Mouse (Mus musculus) ES-E14 (cell line): ENCODE measurements around the gene Jmjd6. TPM values are rescaled to one million over a fixed set of nuclear protein-coding genes. Genes with fewer than 3 reads are reported as not detected.

Source experiments
- DNase-seq: peaks from one replicate; pipeline ENCODE4 v3.0.0-alpha.2; 2013; ENCODE audit warnings: low read depth, low spot score
- H3K27ac ChIP-seq: 2 replicates; pipeline ENCODE4 v1.5.1; 2012; ENCODE audit warnings: low read depth, mild to moderate bottlenecking, low read length, moderate library complexity, mixed read lengths; ENCODE audit not compliant: poor library complexity, insufficient read depth, severe bottlenecking
- H3K36me3 ChIP-seq: 2 replicates; pipeline ENCODE4 v1.6.1; 2012; ENCODE audit warnings: mild to moderate bottlenecking, low read length, moderate library complexity, mixed read lengths; ENCODE audit not compliant: control insufficient read depth, poor library complexity, insufficient read depth, severe bottlenecking
- H3K4me1 ChIP-seq, 2 experiments: fragments of 150-350 bp in 1 of 2; sonication (generic) in 1 of 2; 2 replicates each; pipeline ENCODE4 v1.6.1; 2012; ENCODE audit warnings: low read length in 2 of 2, mild to moderate bottlenecking in 1 of 2, mixed read lengths in 1 of 2; ENCODE audit not compliant: control insufficient read depth in 2 of 2, insufficient read depth in 2 of 2, poor library complexity in 1 of 2
- H3K4me3 ChIP-seq, 2 experiments: fragments of 150-350 bp in 1 of 2; sonication (generic) in 1 of 2; 2 replicates each; pipeline ENCODE4 v1.5.1; 2012; ENCODE audit warnings: low read length in 2 of 2, low read depth in 1 of 2, mild to moderate bottlenecking in 1 of 2, mixed read lengths in 1 of 2; ENCODE audit not compliant: insufficient read depth in 1 of 2, poor library complexity in 1 of 2, severe bottlenecking in 1 of 2
- H3K9ac ChIP-seq: 2 replicates; pipeline ENCODE4 v1.6.1; 2012; ENCODE audit warnings: low read depth, mild to moderate bottlenecking, low read length, mixed read lengths; ENCODE audit not compliant: poor library complexity, insufficient read depth, severe bottlenecking
- H3K9me3 ChIP-seq: fragments of 150-350 bp; sonication (generic); 2 replicates; pipeline ENCODE4 v1.6.1; 2012; ENCODE audit warnings: low read depth, mild to moderate bottlenecking, low read length; ENCODE audit not compliant: control insufficient read depth, insufficient read depth
- CHD2 ChIP-seq: IDR thresholded peaks from 2 replicates; pipeline ENCODE4 v1.6.1; 2014; ENCODE audit warnings: mild to moderate bottlenecking, low read depth, low read length, inconsistent platforms
- HCFC1 ChIP-seq: IDR thresholded peaks from 2 replicates; pipeline ENCODE4 v1.6.1; 2012; ENCODE audit warnings: low read length, inconsistent platforms, borderline replicate concordance; ENCODE audit not compliant: insufficient read depth
- MAFK ChIP-seq: IDR thresholded peaks from 2 replicates; pipeline ENCODE4 v1.6.1; 2014; ENCODE audit warnings: mild to moderate bottlenecking, low read depth, low read length, inconsistent platforms; ENCODE audit not compliant: insufficient read depth
- ZC3H11A ChIP-seq: IDR thresholded peaks from 2 replicates; pipeline ENCODE4 v1.6.1; 2012; ENCODE audit warnings: low read depth, mild to moderate bottlenecking, inconsistent platforms, low read length, borderline replicate concordance
- ZNF384 ChIP-seq: IDR thresholded peaks from 2 replicates; pipeline ENCODE4 v1.6.1; 2012; ENCODE audit warnings: low read depth, low read length, inconsistent platforms
- in situ Hi-C, 2 experiments: fragments of 600-800 bp; cut with MboI; formaldehyde crosslinking; loops; one replicate each; pipeline ENCODE4 v1.15.1; 2025; ENCODE audit warnings: low sequenced_read_pairs in 2 of 2, inconsistent platforms in 1 of 2; ENCODE audit not compliant: unreplicated experiment in 2 of 2
- total RNA-seq: library from RNA; depleted of rRNA; stranded (reverse); fragments of 300-350 nt; gene quantifications from 2 replicates; pipeline ENCODE4 v1.2.3, GENCODE M21; 2012

Gene Jmjd6
- total RNA-seq, 1 experiment, result 78.1 TPM

DNA sequence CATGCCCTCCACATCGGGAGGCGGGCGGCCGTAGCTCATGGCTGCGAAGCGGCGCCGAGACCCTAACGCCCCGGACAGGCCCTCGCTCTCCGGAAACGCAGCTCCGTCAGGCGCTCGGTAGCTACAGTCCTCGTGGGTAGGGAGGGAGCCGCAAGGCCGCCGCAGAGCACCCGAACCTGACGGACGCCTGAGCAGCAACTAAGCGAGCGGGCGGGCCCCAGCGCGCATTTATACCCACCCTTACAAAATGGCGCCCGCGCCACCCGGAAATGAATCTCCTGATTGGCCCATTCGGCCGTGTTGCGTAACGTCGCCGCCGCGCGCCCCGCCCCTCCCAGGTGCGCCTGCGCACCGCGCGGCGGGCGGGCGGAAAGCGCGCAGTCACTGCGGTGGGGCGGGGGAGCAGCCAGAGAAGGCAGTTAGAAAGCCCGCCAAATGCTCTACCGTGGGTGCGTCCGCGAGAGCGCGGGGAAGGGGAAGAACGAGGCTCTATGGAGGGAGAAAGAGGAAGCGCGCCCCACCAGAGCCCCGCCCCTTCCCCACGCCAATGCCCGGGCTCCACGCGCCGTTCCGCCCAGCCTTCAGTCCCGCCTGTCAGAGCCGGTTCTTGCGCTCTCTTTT lies 9.8 kb upstream of the Jmjd6 start, which contains the start of gene Srsf2:
TSS of gene Srsf2 (minus strand) at position 204 of the 621 bp plus-strand sequence.
- TF ChIP-seq ZNF384 (no peak), MAFK (peak; percentile 98), HCFC1 (0 out of 2 replicates have a peak, but pooled peaks have one; percentile 61)
- in situ Hi-C loops, result no loop called here
- Histone ChIP-seq H3K4me1 (no peaks in the 10 kb centered on the region), H3K9me3 (no peaks in the 10 kb centered on the region), H3K36me3 (peaks cover 26% of the 10 kb centered on the region), H3K27ac (peak within 1 kb of the TSS; percentile 100), H3K4me3 (peak within 1 kb of the TSS; percentile 81 to 94), H3K9ac (peak within 1 kb of the TSS; percentile 100)
- peak; percentile 83 for DNase-seq

DNA sequence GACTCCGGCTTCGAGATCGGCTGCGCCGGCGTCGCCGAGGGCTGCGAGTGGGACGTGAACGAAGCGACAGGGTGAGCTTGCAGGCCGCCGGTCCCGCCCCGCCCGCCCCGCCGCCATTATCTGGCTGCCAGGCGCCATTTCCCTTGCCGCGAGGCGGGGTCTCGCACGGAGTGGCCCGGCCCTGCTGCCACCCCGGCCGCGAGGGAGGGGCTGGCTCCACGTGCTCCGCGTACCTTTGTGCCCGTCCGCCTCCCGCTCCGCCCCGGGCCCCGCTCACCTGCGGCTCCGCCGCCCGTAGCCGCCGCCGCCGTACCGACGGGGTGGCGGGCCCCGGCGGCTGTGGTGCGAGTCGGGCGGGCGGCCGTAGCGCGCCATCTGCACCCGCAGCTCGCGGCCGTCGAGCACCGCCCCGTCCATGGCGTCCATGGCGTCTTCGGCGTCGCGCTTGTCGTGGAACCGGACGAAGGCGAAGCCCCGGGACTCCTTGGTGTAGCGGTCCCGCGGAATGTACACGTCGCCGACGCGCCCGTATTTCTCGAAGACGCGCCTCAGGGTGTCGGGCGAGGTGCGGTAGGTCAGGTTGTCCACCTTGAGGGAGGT lies 9.1 kb upstream of the Jmjd6 start, which contains the start of gene Mfsd11:
TSS of gene Mfsd11 (plus strand) at position 150 of the 600 bp plus-strand sequence.
- Histone ChIP-seq H3K9me3 (no peaks in the 10 kb centered on the region), H3K27ac (peak within 1 kb of the TSS; percentile 100), H3K9ac (peak within 1 kb of the TSS; percentile 100), H3K36me3 (peaks cover 27% of the 10 kb centered on the region), H3K4me1 (no peaks in the 10 kb centered on the region), H3K4me3 (peak within 1 kb of the TSS; percentile 81 to 94)
- in situ Hi-C loops, result no loop called here
- TF ChIP-seq CHD2 (no peak), MAFK (no peak), ZNF384 (no peak), ZC3H11A (no peak), HCFC1 (no peak)
- DNase-seq, result no peak

DNA sequence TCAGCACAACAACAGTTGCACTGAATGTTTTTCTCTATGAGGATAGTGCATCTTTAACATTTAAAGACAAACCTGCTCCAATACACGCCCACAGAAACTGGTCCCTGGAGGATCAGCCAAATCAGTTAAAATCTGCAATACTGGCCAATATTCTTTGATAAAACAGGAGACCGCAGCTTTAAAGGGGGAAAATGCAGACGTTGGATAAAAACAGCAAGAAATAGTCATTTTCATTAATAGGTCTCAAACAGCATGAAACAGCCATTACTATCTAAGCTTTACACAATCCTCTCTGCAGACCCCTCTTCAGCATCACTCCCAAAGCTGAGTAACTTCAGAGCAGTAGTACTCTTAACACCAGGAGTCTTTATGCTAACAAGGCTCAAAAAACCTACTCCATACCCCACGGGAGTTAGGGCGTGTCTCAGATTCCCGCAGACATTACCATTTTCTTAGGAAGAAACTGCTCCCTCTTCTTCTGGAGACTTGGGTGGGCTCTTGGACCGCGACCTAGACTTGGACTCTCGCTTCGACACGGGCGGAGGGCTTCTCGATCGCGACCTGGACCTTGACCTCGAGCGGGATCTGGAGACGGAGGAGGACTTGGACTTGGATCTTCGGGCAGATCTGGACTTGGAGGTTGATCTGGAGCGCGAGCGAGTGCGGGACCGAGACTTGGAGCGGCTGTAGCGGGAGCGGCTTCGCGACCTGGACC lies 8.5 kb upstream of the Jmjd6 start:
- Histone ChIP-seq H3K36me3 (peaks cover 27% of the 10 kb centered on the region), H3K4me3 (peak overlapping the region; percentile 81 to 94), H3K9ac (peak overlapping the region; percentile 98), H3K27ac (peak overlapping the region; percentile 91), H3K4me1 (no peaks in the 10 kb centered on the region), H3K9me3 (no peaks in the 10 kb centered on the region)
- in situ Hi-C loops, result no loop called here
- TF ChIP-seq ZC3H11A (no peak), HCFC1 (0 out of 2 replicates have a peak, but pooled peaks have one; percentile 30)
- DNase-seq, result no peak

DNA sequence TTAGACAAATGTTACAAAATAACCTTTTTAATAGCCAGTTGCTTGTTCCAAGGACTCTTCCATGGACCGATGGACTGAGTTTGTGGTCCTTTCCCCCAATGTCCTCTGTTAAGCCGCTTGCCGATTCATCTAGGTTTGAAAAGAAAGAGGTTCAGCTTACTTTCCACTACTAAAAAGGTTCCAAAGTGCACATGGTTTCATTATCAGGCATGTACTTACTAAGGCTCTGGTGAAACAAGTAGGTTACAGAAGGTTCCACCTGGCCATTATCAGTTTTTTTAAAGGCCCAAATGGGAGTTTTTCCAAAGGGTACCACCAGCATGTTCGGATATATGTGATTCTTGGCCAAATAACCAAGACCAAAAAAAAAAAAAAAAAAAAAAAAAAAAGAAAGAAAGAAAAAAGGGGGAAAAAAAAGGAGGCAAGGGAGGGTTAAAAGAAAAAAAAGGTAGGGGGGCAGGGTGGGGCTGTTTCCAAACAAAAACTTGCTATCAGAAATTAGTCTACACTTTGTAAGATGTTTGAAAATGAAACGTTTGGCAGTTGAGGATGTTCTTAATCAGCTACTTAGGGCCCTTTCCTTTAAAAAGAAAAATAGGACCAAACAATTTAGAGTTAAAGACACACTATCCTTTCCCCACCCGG lies 7.7 kb upstream of the Jmjd6 start:
- in situ Hi-C loops, result no loop called here
- peak; percentile 13; the same call in 1 of the 2 replicates for TF ChIP-seq ZNF384
- no peak for TF ChIP-seq MAFK
- no peaks in the 10 kb centered on the region for H3K4me1 ChIP-seq
- H3K27ac ChIP-seq, result no peak overlapping the region; the same call in 1 of the 2 replicates
- H3K9me3 ChIP-seq, result no peaks in the 10 kb centered on the region
- no peak for DNase-seq
- H3K36me3 ChIP-seq, result peaks cover 27% of the 10 kb centered on the region
- H3K9ac ChIP-seq, result peak overlapping the region; percentile 98; the same call in 1 of the 2 replicates
- H3K4me3 ChIP-seq, result peak overlapping the region; percentile 81 to 94
